Mouse (Mus musculus) midbrain, embryonic 16.5 days (tissue): ENCODE results near the gene Ccser1. TPM values are rescaled to one million over a fixed set of nuclear protein-coding genes. Genes with fewer than 3 reads are reported as not detected.
A peak's percentile ranks its signal among the peaks of the same experiment; 100 is the strongest.

ENCODE experiments used
- ATAC-seq: fragments of 200-750 bp; cut with Nextera tagmentation; 2 replicates; pipeline ENCODE4 v1.8.0; 2017; ENCODE audit warnings: moderate TSS enrichment
- H3K27ac ChIP-seq: fragments of 300-500 bp; sonication (generic); 2 replicates; pipeline ENCODE4 v1.5.1; 2014; ENCODE audit warnings: mild to moderate bottlenecking, low read length, mixed read lengths
- H3K27me3 ChIP-seq: fragments of 300-500 bp; sonication (generic); 2 replicates; pipeline ENCODE4 v1.6.1; 2014; ENCODE audit warnings: low read depth, low read length, mixed read lengths; ENCODE audit not compliant: control insufficient read depth, insufficient read depth
- H3K36me3 ChIP-seq: fragments of 300-500 bp; sonication (generic); 2 replicates; pipeline ENCODE4 v1.6.1; 2014; ENCODE audit warnings: mild to moderate bottlenecking, low read length, moderate library complexity, mixed read lengths; ENCODE audit not compliant: control insufficient read depth, insufficient read depth
- H3K4me1 ChIP-seq: fragments of 300-500 bp; sonication (generic); 2 replicates; pipeline ENCODE4 v1.6.1; 2014; ENCODE audit warnings: mild to moderate bottlenecking, low read length, mixed read lengths; ENCODE audit not compliant: control insufficient read depth, insufficient read depth
- H3K4me2 ChIP-seq: fragments of 300-500 bp; sonication (generic); 2 replicates; pipeline ENCODE4 v1.6.1; 2014; ENCODE audit warnings: mild to moderate bottlenecking, low read length, mixed read lengths
- H3K4me3 ChIP-seq: fragments of 300-500 bp; sonication (generic); 2 replicates; pipeline ENCODE4 v1.5.1; 2014; ENCODE audit warnings: low read depth, mild to moderate bottlenecking, low read length, moderate library complexity, mixed read lengths
- H3K9ac ChIP-seq: fragments of 300-500 bp; sonication (generic); 2 replicates; pipeline ENCODE4 v1.6.1; 2014; ENCODE audit warnings: low read depth, low read length, mixed read lengths
- H3K9me3 ChIP-seq: fragments of 300-500 bp; sonication (generic); replicated peaks from 2 replicates; pipeline ENCODE4 v1.6.1; 2014; ENCODE audit warnings: mild to moderate bottlenecking, low read length, mixed read lengths; ENCODE audit not compliant: control insufficient read depth, poor library complexity, severe bottlenecking
- WGBS: fragments of 180-500 bp; shearing (Covaris S2); extraction: QIAGEN DNeasy Blood & Tissue Kit; methylation state at CpG from one replicate; pipeline ENCODE4 v1.1.7; 2014; 5-methylcytosine and 5-hydroxymethylcytosine counted together
- polyA plus RNA-seq: library from polyadenylated mRNA; unstranded; fragments of >200 nt; fragmentation: Nextera tagmentation; extraction: Ambion mirVana; gene quantifications from 2 replicates; pipeline ENCODE4 v1.2.1, GENCODE M21; 2015

The Ccser1 gene
- polyA plus RNA-seq, 1 experiment from 2014 or later: 19.8 TPM

DNA sequence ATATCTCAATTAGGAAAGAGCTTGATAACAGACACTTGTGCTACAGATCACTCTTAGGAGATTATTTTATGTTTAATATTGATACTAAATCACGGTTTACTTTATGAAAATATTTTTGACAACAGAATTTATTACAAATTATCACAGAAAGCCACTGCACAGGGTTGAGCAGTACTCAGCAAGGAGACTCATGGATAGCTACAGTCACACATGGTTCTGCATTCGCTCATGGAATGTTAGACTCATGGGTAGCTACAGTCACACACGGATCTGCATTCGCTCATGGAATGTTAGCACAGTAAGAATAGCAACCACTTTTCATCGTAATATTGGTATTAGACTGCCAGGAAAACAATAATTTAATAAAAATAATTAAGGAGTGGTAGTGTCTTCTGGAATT, 313.3 kb downstream of the Ccser1 start:
- Histone ChIP-seq H3K9me3 (no peaks in the 10 kb centered on the region), H3K9ac (no peak overlapping the region), H3K36me3 (no peaks in the 10 kb centered on the region), H3K4me2 (no peak overlapping the region), H3K27me3 (no peaks in the 10 kb centered on the region), H3K4me1 (peaks cover 6% of the 10 kb centered on the region; the same call in 1 of the 2 replicates), H3K27ac (no peak overlapping the region), H3K4me3 (no peak overlapping the region)
- 94% methylated on average over 5 of the region's 5 CpGs for WGBS
- ATAC-seq: no peak

DNA sequence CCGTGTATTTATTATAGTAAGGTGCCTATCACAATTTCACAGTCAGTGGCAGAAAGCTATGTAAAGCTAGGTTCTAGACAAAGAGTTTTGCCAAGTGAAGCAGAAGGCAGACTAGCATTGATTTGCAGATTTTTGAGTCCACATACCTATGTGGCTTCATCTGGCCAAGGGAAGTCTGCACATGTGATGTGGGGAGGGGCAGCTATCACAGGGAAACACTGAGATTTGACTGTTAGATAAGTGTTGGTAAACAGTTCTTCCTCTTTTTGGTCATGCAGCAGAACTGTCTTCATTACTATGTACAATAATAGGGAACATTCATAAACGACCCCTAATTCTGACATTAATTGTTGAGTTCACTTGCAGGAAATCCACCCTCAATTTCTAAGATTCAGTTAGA, 335.2 kb downstream of the Ccser1 start:
- ATAC-seq: no peak
- H3K36me3 ChIP-seq: no peaks in the 10 kb centered on the region
- H3K27ac ChIP-seq: no peak overlapping the region
- no peaks in the 10 kb centered on the region for H3K4me1 ChIP-seq
- no peak overlapping the region for H3K4me2 ChIP-seq
- no peak overlapping the region for H3K9ac ChIP-seq
- H3K9me3 ChIP-seq: no peaks in the 10 kb centered on the region
- H3K27me3 ChIP-seq: no peaks in the 10 kb centered on the region
- WGBS: 85% methylated on average over 2 of the region's 2 CpGs
- no peak overlapping the region for H3K4me3 ChIP-seq

DNA sequence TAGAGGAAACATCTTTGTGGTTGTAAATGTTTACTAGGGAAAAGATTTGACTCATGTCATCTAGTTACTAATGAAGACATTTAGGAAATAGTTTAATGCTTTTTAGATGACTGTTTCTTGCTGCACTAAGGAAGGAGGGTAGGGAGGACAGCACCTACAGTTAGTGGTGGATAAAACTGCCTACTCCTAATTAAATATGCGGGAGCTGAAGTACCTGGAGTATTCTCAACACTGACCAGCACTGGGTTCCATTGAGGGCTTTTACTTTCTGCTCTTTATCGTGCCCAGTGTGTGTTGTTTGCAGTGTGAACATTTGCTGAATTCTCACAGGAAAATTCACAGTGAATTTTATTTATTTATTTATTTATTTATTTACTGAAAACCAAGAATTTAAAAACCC, 341.5 kb downstream of the Ccser1 start:
- Histone ChIP-seq H3K9me3 (no peaks in the 10 kb centered on the region), H3K4me1 (peaks cover 3% of the 10 kb centered on the region; the same call in 1 of the 2 replicates), H3K36me3 (no peaks in the 10 kb centered on the region), H3K4me2 (no peak overlapping the region), H3K9ac (no peak overlapping the region), H3K4me3 (no peak overlapping the region), H3K27me3 (no peaks in the 10 kb centered on the region), H3K27ac (no peak overlapping the region)
- no peak for ATAC-seq
- 77% methylated on average over 2 of the region's 2 CpGs for WGBS

GRCm38 (mm10) chr6:61522108-61522507, 342.0 kb downstream of the Ccser1 start:
- no peaks in the 10 kb centered on the region for H3K9me3 ChIP-seq

GRCm38 (mm10) chr6:61523748-61524493, 343.8 kb downstream of the Ccser1 start:
- Histone ChIP-seq H3K9ac (no peak overlapping the region), H3K9me3 (no peaks in the 10 kb centered on the region), H3K4me3 (no peak overlapping the region), H3K27ac (no peak overlapping the region), H3K27me3 (no peaks in the 10 kb centered on the region), H3K4me2 (no peak overlapping the region), H3K4me1 (peaks cover 3% of the 10 kb centered on the region; the same call in 1 of the 2 replicates), H3K36me3 (no peaks in the 10 kb centered on the region)
- no peak for ATAC-seq
- WGBS: 54% methylated on average over 14 of the region's 14 CpGs

More at GRCm38 (mm10) chr6:61522108-61522507, 342.0 kb downstream of the Ccser1 start:
- no peak overlapping the region for H3K4me2 ChIP-seq
- ATAC-seq: peak; percentile 62; the same call in 1 of the 2 replicates
- H3K9ac ChIP-seq: no peak overlapping the region
- 30% methylated on average over 3 of the region's 3 CpGs for WGBS
- H3K36me3 ChIP-seq: no peaks in the 10 kb centered on the region
- H3K27me3 ChIP-seq: no peaks in the 10 kb centered on the region
- no peak overlapping the region for H3K4me3 ChIP-seq
- H3K27ac ChIP-seq: no peak overlapping the region
- H3K4me1 ChIP-seq: peaks cover 3% of the 10 kb centered on the region; the same call in 1 of the 2 replicates

DNA sequence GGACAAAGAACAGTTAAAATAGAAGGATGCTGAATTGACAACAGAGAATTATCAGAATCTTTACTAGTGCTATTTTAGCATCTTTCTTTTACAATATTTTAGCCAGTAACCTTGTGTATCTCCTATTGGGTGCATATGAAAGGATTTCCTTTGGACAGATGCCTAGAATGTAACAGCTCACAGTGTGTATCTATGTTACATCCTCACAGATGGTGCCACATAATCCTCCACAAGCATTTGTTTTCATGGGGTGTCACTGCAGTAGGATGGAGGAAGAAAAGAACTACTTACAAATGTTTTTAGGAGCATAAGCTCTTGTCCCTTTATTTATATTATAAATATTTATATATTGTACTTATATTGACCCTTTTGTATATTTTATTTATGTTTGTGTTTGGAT, 360.6 kb downstream of the Ccser1 start:
- H3K4me1 ChIP-seq: peaks cover 3% of the 10 kb centered on the region; the same call in 1 of the 2 replicates
- no peaks in the 10 kb centered on the region for H3K36me3 ChIP-seq
- no peak overlapping the region for H3K9ac ChIP-seq
- H3K27me3 ChIP-seq: no peaks in the 10 kb centered on the region
- H3K27ac ChIP-seq: no peak overlapping the region
- H3K4me3 ChIP-seq: no peak overlapping the region
- ATAC-seq: no peak; the same call in 1 of the 2 replicates
- H3K9me3 ChIP-seq: no peaks in the 10 kb centered on the region
- no peak overlapping the region for H3K4me2 ChIP-seq

DNA sequence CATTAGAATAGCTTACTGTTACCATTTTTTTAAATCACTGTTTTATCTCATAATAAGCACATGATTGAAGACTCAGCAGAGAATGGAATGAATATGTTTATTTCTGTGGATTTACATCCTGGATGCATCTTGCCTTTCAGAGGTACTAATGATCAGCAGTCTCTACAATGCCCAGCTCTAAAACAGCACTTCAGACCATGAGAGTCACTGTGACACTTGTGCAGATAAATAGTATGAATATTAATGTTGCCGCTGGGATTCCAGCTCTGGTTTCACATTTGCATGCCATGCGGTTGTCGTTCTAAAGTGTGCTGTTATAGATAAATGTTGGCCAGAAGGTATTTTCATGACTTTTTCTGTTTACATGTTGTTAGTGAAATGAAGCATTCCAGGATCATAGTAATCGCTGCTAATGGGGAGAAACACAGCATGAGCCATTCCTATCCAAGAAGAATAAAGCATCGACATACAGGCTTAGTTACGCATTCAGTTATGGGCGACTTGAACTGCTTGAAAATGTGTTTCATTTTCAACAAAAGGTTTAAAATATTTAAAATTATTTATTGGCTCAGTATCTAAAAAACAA, 363.4 kb downstream of the Ccser1 start:
- peak overlapping the region; percentile 40 for H3K4me2 ChIP-seq
- WGBS: 16% methylated on average over 7 of the region's 7 CpGs
- no peaks in the 10 kb centered on the region for H3K36me3 ChIP-seq
- H3K9ac ChIP-seq: no peak overlapping the region
- peaks cover 3% of the 10 kb centered on the region; the same call in 1 of the 2 replicates for H3K4me1 ChIP-seq
- peak overlapping the region; percentile 54; the same call in 1 of the 2 replicates for H3K27ac ChIP-seq
- 0 out of 2 replicates have a peak overlapping the region, but pooled peaks have one; percentile 12 for H3K4me3 ChIP-seq
- peak; percentile 86 for ATAC-seq
- H3K9me3 ChIP-seq: no peaks in the 10 kb centered on the region
- no peaks in the 10 kb centered on the region for H3K27me3 ChIP-seq

DNA sequence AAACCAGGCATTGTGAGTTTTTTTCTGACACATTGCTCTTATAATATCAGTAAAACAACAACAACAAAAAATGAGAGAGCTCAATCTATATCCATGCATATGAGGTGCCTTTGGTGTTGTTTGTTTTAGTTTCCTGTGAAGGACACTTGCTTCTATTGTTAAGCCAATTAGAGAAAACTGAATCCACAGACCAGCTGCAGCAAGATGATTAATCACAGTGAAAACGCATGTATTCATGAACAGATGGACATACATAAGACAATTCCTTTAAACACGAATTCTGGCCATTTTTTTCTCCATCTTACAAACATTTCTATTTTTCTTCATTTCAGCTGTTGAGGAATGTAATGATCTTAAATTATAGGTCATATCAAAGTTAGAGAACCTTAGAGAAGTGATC, 387.4 kb downstream of the Ccser1 start:
- H3K27ac ChIP-seq: no peak overlapping the region
- no peak overlapping the region for H3K4me3 ChIP-seq
- H3K36me3 ChIP-seq: no peaks in the 10 kb centered on the region
- no peaks in the 10 kb centered on the region for H3K27me3 ChIP-seq
- H3K4me2 ChIP-seq: no peak overlapping the region
- no peaks in the 10 kb centered on the region for H3K9me3 ChIP-seq
- whole genome bisulfite sequencing: 78% methylated on average over 2 of the region's 2 CpGs
- no peak for ATAC-seq
- H3K9ac ChIP-seq: no peak overlapping the region
- H3K4me1 ChIP-seq: no peaks in the 10 kb centered on the region

DNA sequence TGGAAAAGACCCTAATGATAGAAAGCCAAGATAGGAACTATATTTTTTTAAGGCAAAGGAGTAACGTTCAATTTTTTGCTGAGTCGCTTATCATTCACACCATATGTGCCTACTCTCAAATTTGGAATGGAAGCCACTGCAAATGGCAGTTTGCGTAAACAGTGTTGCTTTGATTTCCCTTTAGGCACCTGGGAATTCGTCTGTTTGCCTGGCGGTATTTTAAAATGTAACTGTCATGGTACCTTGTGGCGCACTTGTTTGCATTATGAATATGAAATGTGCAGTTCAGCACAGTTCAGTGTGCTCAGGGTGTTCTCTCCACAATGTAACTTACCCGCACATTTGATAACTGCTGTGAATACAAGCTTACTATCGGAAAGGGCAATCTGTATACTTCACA, 387.8 kb downstream of the Ccser1 start:
- Histone ChIP-seq H3K27me3 (no peaks in the 10 kb centered on the region), H3K4me3 (no peak overlapping the region), H3K4me2 (no peak overlapping the region), H3K9me3 (no peaks in the 10 kb centered on the region), H3K27ac (no peak overlapping the region), H3K4me1 (no peaks in the 10 kb centered on the region), H3K36me3 (no peaks in the 10 kb centered on the region), H3K9ac (no peak overlapping the region)
- ATAC-seq: no peak
- WGBS: 89% methylated on average over 8 of the region's 8 CpGs
